Mouse (Mus musculus): Measurements from ENCODE around the gene Trpv1. TPM values are rescaled to one million over a fixed set of nuclear protein-coding genes. Genes with fewer than 3 reads are reported as not detected.

The Trpv1 gene
- polyA plus RNA-seq, 1 experiment = 0.01 TPM

DNA sequence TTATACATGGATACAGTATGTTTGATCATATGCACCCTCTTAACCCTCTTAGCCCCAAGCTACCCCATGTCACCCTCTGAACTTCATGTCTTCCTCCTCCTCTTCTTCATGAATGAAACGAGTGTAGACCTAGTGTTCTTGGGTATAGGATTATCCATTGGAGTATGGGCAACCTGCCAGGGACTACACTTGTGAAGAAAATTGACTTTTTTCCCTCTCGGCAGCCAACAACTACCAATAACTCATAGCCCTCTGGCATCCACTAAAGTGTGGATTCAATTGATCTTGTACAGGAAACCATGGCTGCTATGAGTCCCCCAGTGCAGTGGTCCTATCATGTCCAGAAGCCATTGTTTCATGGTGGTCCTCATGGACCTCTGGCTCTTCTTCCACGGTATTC is 2.6 kb downstream of the Trpv1 start:
- no peaks in the 10 kb centered on the region for H3K79me3 ChIP-seq (ENCODE audit: low read depth)
- no peak for TF ChIP-seq CEBPB (IDR thresholded peaks at IDR 0.05; ENCODE audit: low read depth)
- H3K36me3 ChIP-seq (ENCODE audit: control insufficient read depth, insufficient read depth) = no peaks in the 10 kb centered on the region
- no peak overlapping the region for H3ac ChIP-seq (ENCODE audit: control insufficient read depth, insufficient read length, low read depth)
- peaks cover 3% of the 10 kb centered on the region for H3K27me3 ChIP-seq (ENCODE audit: control insufficient read depth, insufficient read depth, insufficient read length)
- H3K4me3 ChIP-seq (ENCODE audit: insufficient read depth, poor library complexity, severe bottlenecking) = no peak overlapping the region
- no peaks in the 10 kb centered on the region for H3K79me2 ChIP-seq (ENCODE audit: control insufficient read depth, insufficient read depth)

DNA sequence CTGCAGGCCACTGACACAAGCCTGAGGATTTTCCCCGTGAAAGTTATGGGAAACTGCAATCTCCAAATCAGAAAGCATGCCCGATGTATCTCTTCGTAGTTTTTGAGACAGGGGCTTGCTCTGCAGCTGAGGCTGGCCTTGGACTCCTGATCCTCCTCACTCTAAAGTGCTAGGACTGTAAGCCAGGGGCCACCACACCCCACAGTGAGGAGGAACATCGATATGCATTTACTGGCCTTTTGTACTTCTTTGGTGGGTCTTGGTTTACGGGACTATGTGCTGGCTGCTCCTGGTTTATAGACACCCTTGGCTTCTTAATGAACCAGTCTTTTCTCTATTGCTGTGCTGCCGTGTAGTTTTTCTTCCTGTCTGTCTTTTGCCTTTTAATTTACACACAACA is 8.1 kb downstream of the Trpv1 start:
- H3K4me3 ChIP-seq (ENCODE audit: insufficient read depth, poor library complexity, severe bottlenecking) = no peak overlapping the region
- H3K36me3 ChIP-seq (ENCODE audit: control insufficient read depth, insufficient read depth) = no peaks in the 10 kb centered on the region
- no peaks in the 10 kb centered on the region for H3K79me2 ChIP-seq (ENCODE audit: control insufficient read depth, insufficient read depth)
- no peaks in the 10 kb centered on the region for H3K79me3 ChIP-seq (ENCODE audit: low read depth)
- H3ac ChIP-seq (ENCODE audit: control insufficient read depth, insufficient read length, low read depth) = no peak overlapping the region
- H3K27me3 ChIP-seq (ENCODE audit: control insufficient read depth, insufficient read depth, insufficient read length) = peaks cover 3% of the 10 kb centered on the region
- no peak for TF ChIP-seq MAX (IDR thresholded peaks at IDR 0.05)
- TF ChIP-seq CEBPB (IDR thresholded peaks at IDR 0.05; ENCODE audit: low read depth) = no peak
- TF ChIP-seq CTCF (IDR thresholded peaks at IDR 0.05; ENCODE audit: control insufficient read depth, insufficient read depth, insufficient read length) = no peak
- no peak for TF ChIP-seq MYOG (IDR thresholded peaks at IDR 0.05; ENCODE audit: control insufficient read depth, extremely low read depth, insufficient read length)
- no peak for TF ChIP-seq FOSL1 (IDR thresholded peaks at IDR 0.05; ENCODE audit: insufficient read depth, low read length, poor library complexity, severe bottlenecking)
- TF ChIP-seq USF1 (IDR thresholded peaks at IDR 0.05; ENCODE audit: low read depth) = no peak
- TF ChIP-seq MYOD1 (IDR thresholded peaks at IDR 0.05; ENCODE audit: control insufficient read depth, insufficient read length, low read depth) = no peak

DNA sequence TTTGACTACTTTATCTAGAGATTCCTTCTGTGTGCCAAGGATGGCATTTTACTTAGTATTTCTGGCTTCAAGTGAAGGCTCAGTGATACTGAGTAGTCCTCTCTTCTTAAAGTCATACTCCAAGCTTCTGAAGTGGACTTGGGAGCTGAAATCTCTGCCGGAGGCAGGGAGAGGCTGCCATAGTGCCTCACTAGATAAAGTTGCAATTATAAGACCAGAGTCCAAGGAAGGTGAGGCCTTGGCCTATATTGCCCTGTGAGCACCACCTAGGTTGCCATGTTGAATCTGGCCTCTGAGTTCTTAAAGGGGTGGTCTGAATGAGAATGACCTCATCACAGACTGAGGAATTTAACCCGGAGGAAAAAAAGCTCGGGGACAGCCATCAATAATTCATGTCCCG is 8.7 kb downstream of the Trpv1 start:
- no peak overlapping the region for H3ac ChIP-seq (ENCODE audit: control insufficient read depth, insufficient read length, low read depth)
- TF ChIP-seq CEBPB (IDR thresholded peaks at IDR 0.05; ENCODE audit: low read depth) = no peak
- TF ChIP-seq MAX (IDR thresholded peaks at IDR 0.05) = no peak
- no peak for TF ChIP-seq CTCF (IDR thresholded peaks at IDR 0.05; ENCODE audit: control insufficient read depth, insufficient read depth, insufficient read length)
- no peak for TF ChIP-seq USF1 (IDR thresholded peaks at IDR 0.05; ENCODE audit: low read depth)
- TF ChIP-seq MYOD1 (IDR thresholded peaks at IDR 0.05; ENCODE audit: control insufficient read depth, insufficient read length, low read depth) = no peak
- TF ChIP-seq FOSL1 (IDR thresholded peaks at IDR 0.05; ENCODE audit: insufficient read depth, low read length, poor library complexity, severe bottlenecking) = no peak
- no peak for TF ChIP-seq MYOG (IDR thresholded peaks at IDR 0.05; ENCODE audit: control insufficient read depth, extremely low read depth, insufficient read length)
- no peaks in the 10 kb centered on the region for H3K36me3 ChIP-seq (ENCODE audit: control insufficient read depth, insufficient read depth)

DNA sequence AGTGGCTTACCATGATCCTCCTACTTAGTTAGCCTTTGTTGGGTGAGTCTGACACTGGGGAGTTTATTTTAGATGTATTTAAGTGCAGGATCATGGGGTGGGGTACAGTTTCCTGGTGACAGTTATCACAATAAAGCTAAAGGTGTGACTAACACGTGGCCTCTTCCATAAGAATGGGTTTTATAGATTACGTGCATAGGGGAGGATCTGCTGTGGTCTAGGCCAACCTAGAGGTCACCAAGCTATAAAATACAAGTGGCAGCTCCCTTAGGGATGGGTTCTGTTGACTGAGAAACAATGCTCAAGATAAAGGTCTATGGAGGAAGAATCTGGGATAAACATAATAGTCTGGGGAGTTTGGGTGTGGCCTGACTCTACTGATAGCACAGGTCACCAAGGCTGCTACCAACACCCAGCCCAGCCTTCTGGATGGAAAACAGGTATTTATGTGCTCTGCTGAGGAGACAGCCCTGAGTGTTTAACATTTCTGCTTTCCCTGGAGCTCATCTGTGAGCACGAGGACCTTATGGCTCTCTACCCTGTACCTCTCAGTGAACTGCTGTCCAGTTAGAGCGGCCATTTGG is 23.4 kb downstream of the Trpv1 start:
- TF ChIP-seq MAX (IDR thresholded peaks at IDR 0.05) = no peak
- no peak for TF ChIP-seq FOSL1 (IDR thresholded peaks at IDR 0.05; ENCODE audit: insufficient read depth, low read length, poor library complexity, severe bottlenecking)
- no peak for TF ChIP-seq USF1 (IDR thresholded peaks at IDR 0.05; ENCODE audit: low read depth)
- no peak for TF ChIP-seq MYOG (IDR thresholded peaks at IDR 0.05; ENCODE audit: control insufficient read depth, extremely low read depth, insufficient read length)
- TF ChIP-seq CEBPB (IDR thresholded peaks at IDR 0.05; ENCODE audit: low read depth) = no peak
- no peak for TF ChIP-seq CTCF (IDR thresholded peaks at IDR 0.05; ENCODE audit: control insufficient read depth, insufficient read depth, insufficient read length)
- TF ChIP-seq MYOD1 (IDR thresholded peaks at IDR 0.05; ENCODE audit: control insufficient read depth, insufficient read length, low read depth) = no peak
- no peak overlapping the region for H3K4me3 ChIP-seq (ENCODE audit: insufficient read depth, poor library complexity, severe bottlenecking)
- no peak overlapping the region for H3ac ChIP-seq (ENCODE audit: control insufficient read depth, insufficient read length, low read depth)
- H3K79me3 ChIP-seq (ENCODE audit: low read depth) = no peaks in the 10 kb centered on the region
- H3K27me3 ChIP-seq (ENCODE audit: control insufficient read depth, insufficient read depth, insufficient read length) = no peaks in the 10 kb centered on the region
- H3K36me3 ChIP-seq (ENCODE audit: control insufficient read depth, insufficient read depth) = no peaks in the 10 kb centered on the region
- H3K79me2 ChIP-seq (ENCODE audit: control insufficient read depth, insufficient read depth) = no peaks in the 10 kb centered on the region

More for the DNA sequence above, 8.7 kb downstream of the Trpv1 start:
- no peak overlapping the region for H3K4me3 ChIP-seq (ENCODE audit: insufficient read depth, poor library complexity, severe bottlenecking)
- no peaks in the 10 kb centered on the region for H3K79me3 ChIP-seq (ENCODE audit: low read depth)
- H3K27me3 ChIP-seq (ENCODE audit: control insufficient read depth, insufficient read depth, insufficient read length) = no peaks in the 10 kb centered on the region
- H3K79me2 ChIP-seq (ENCODE audit: control insufficient read depth, insufficient read depth) = no peaks in the 10 kb centered on the region

DNA sequence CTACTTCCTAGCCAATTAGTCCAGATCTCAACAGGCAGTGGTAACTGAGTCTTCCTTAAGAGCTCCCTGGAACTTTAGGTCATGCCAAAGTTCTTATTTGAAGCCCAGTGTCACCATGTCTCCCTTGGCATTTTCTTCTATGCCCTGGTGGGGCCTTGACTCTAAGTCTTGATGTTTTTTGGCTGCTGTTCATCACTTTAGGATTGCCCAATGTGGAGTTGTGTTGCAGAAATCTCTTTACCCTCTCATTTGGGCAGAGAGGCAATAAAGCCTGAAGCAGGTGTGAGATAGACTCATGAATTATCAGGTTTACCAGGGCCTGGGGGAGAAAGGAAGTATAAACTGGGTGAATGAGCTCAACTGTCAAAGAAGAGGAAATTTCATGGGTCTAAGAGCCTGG is 24.6 kb downstream of the Trpv1 start:
- Histone ChIP-seq H3K4me3 (ENCODE audit: insufficient read depth, poor library complexity, severe bottlenecking) (no peak overlapping the region), H3K79me2 (ENCODE audit: control insufficient read depth, insufficient read depth) (no peaks in the 10 kb centered on the region), H3K36me3 (ENCODE audit: control insufficient read depth, insufficient read depth) (no peaks in the 10 kb centered on the region), H3K79me3 (ENCODE audit: low read depth) (no peaks in the 10 kb centered on the region), H3ac (ENCODE audit: control insufficient read depth, insufficient read length, low read depth) (no peak overlapping the region), H3K27me3 (ENCODE audit: control insufficient read depth, insufficient read depth, insufficient read length) (no peaks in the 10 kb centered on the region)
- TF ChIP-seq CEBPB (IDR thresholded peaks at IDR 0.05; ENCODE audit: low read depth) (no peak), MAX (IDR thresholded peaks at IDR 0.05) (no peak), FOSL1 (IDR thresholded peaks at IDR 0.05; ENCODE audit: insufficient read depth, low read length, poor library complexity, severe bottlenecking) (no peak), MYOD1 (IDR thresholded peaks at IDR 0.05; ENCODE audit: control insufficient read depth, insufficient read length, low read depth) (no peak), MYOG (IDR thresholded peaks at IDR 0.05; ENCODE audit: control insufficient read depth, extremely low read depth, insufficient read length) (no peak), CTCF (IDR thresholded peaks at IDR 0.05; ENCODE audit: control insufficient read depth, insufficient read depth, insufficient read length) (no peak), USF1 (IDR thresholded peaks at IDR 0.05; ENCODE audit: low read depth) (no peak)

DNA sequence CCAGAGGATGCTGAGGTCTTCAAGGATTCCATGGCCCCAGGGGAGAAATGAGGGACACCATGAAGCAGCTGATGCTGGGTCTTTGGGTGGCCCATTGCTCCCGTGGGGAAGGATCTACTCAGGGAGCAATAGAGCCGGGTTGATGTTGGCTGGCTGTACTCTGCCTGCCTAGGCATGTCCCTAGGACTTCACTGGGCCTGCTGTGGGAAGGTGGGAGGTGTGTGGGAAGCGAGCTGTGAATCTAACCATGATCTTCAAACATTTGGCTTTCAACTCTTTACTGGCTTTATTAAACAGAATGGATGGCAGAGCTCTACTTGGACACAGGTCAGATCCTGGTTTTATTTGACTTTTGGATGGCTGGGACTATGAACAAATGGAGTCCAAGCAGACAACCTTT is 26.4 kb downstream of the Trpv1 start:
- Histone ChIP-seq H3K27me3 (ENCODE audit: control insufficient read depth, insufficient read depth, insufficient read length) (no peaks in the 10 kb centered on the region), H3K36me3 (ENCODE audit: control insufficient read depth, insufficient read depth) (no peaks in the 10 kb centered on the region), H3ac (ENCODE audit: control insufficient read depth, insufficient read length, low read depth) (no peak overlapping the region), H3K79me3 (ENCODE audit: low read depth) (no peaks in the 10 kb centered on the region), H3K79me2 (ENCODE audit: control insufficient read depth, insufficient read depth) (no peaks in the 10 kb centered on the region), H3K4me3 (ENCODE audit: insufficient read depth, poor library complexity, severe bottlenecking) (no peak overlapping the region)
- no peak for TF ChIP-seq MAX (IDR thresholded peaks at IDR 0.05)
- TF ChIP-seq USF1 (IDR thresholded peaks at IDR 0.05; ENCODE audit: low read depth) = no peak
- no peak for TF ChIP-seq MYOD1 (IDR thresholded peaks at IDR 0.05; ENCODE audit: control insufficient read depth, insufficient read length, low read depth)
- TF ChIP-seq CEBPB (IDR thresholded peaks at IDR 0.05; ENCODE audit: low read depth) = no peak
- no peak for TF ChIP-seq FOSL1 (IDR thresholded peaks at IDR 0.05; ENCODE audit: insufficient read depth, low read length, poor library complexity, severe bottlenecking)
- TF ChIP-seq MYOG (IDR thresholded peaks at IDR 0.05; ENCODE audit: control insufficient read depth, extremely low read depth, insufficient read length) = no peak
- no peak for TF ChIP-seq CTCF (IDR thresholded peaks at IDR 0.05; ENCODE audit: control insufficient read depth, insufficient read depth, insufficient read length)

All from C2C12 (cell line).